ENCODE assay signal across 8 mouse cellular contexts in the genomic region with DNA sequence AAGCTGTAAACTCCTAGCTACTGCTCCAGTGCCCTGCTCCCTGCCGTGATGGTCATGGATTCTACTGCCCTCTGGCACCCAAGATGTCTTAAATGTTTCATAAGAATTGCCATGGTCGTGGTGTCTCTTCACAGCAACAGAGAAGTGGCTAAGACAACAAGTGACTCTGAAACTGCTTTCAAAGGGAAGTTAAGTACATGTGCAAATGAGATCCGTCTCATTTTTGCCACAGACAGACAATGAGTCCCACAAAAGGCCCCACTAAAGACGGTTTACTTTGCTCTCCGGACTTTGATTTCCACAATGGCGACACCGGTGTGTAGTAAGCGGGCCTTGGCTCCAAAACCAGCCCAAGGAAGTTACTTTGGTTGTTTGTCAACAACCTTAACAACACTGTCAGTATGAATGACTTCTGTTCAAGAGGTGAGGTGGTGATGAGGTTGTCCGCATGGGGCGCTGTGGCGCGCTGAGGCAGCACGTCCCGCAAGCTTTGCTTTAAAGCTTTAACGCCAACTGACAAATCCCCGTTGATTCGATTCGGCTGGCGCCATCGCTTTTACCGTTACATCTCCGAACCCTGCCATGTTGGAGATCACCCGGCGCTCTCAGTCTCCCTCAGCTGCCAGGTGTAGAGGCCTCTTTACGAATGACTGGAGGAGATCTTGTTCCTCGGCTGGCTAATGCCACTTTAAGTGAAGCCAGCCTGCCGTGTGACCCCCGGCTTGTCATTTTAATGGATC.
DNase-seq lines count a peak whose midpoint lies in the region; ATAC-seq lines count a peak whose summit lies in the region.

No protein-coding gene starts in this region.

- peak overlapping the region; percentile 68 for H3K9ac ChIP-seq in forebrain, embryonic 13.5 days
- H3K9ac ChIP-seq in liver, embryonic 15.5 days, result no peak overlapping the region
- peak overlapping the region; percentile 49 for H3K9ac ChIP-seq in neural tube, embryonic 14.5 days (replicated peaks; ENCODE audit: low read depth, low read length)

- H3K27me3 ChIP-seq in forebrain, embryonic 13.5 days, result no peaks in the 10 kb centered on the region
- peaks cover 4% of the 10 kb centered on the region; the same call in 1 of the 2 replicates for H3K27me3 ChIP-seq in liver, embryonic 15.5 days
- H3K27me3 ChIP-seq in neural tube, embryonic 14.5 days (ENCODE audit: control insufficient read depth, insufficient read depth, low read length), result no peaks in the 10 kb centered on the region

- peak overlapping the region; percentile 39 for H3K4me3 ChIP-seq in forebrain, embryonic 13.5 days
- peak overlapping the region; percentile 20; the same call in 1 of the 2 replicates for H3K4me3 ChIP-seq in liver, embryonic 15.5 days (replicated peaks)
- peak overlapping the region; percentile 35 for H3K4me3 ChIP-seq in neural tube, embryonic 14.5 days (ENCODE audit: low read depth, low read length)

- intact Hi-C loops in heart, postnatal 14 days (cut with DNase I), result no loop called here

- no peak overlapping the region for H3K27ac ChIP-seq in forebrain, embryonic 13.5 days
- no peak overlapping the region for H3K27ac ChIP-seq in liver, embryonic 15.5 days (replicated peaks)
- H3K27ac ChIP-seq in neural tube, embryonic 14.5 days (ENCODE audit: low read depth, low read length), result peak overlapping the region; percentile 56

- peak overlapping the region; percentile 67 for H3K4me2 ChIP-seq in forebrain, embryonic 13.5 days
- peak overlapping the region; percentile 55 for H3K4me2 ChIP-seq in liver, embryonic 15.5 days
- H3K4me2 ChIP-seq in neural tube, embryonic 14.5 days (ENCODE audit: low read depth, low read length), result peak overlapping the region; percentile 60

- 0 out of 2 replicates have a peak, but pooled peaks cover 4% of the 10 kb centered on the region for H3K4me1 ChIP-seq in forebrain, embryonic 13.5 days
- 0 out of 2 replicates have a peak, but pooled peaks cover 3% of the 10 kb centered on the region for H3K4me1 ChIP-seq in liver, embryonic 15.5 days (replicated peaks)
- H3K4me1 ChIP-seq in neural tube, embryonic 14.5 days (ENCODE audit: control insufficient read depth, insufficient read depth, low read length), result peaks cover 3% of the 10 kb centered on the region; the same call in 1 of the 2 replicates

- H3K9me3 ChIP-seq in forebrain, embryonic 13.5 days (replicated peaks), result no peaks in the 10 kb centered on the region
- no peaks in the 10 kb centered on the region for H3K9me3 ChIP-seq in liver, embryonic 15.5 days (replicated peaks)
- H3K9me3 ChIP-seq in neural tube, embryonic 14.5 days (ENCODE audit: control insufficient read depth, low read length), result no peaks in the 10 kb centered on the region

- no peaks in the 10 kb centered on the region for H3K36me3 ChIP-seq in forebrain, embryonic 13.5 days (ENCODE audit: poor library complexity, severe bottlenecking)
- no peaks in the 10 kb centered on the region for H3K36me3 ChIP-seq in liver, embryonic 15.5 days (replicated peaks)
- H3K36me3 ChIP-seq in neural tube, embryonic 14.5 days (ENCODE audit: control insufficient read depth, insufficient read depth, low read length), result no peaks in the 10 kb centered on the region

- DNase-seq in CD4-positive helper T cell, adult 2 months (ENCODE audit: low read depth, low spot score), result peak; percentile 51
- DNase-seq in heart, postnatal 14 days, result peak; percentile 69 to 76
- peak; percentile 86 to 88 for DNase-seq in kidney, postnatal 4 days
- peak; percentile 66 for DNase-seq in testis, postnatal 14 days (ENCODE audit: low spot score)

- WGBS in forebrain, embryonic 13.5 days, result 3% methylated on average over 28 of the region's 28 CpGs
- 4% methylated on average over 28 of the region's 28 CpGs for WGBS in liver, embryonic 15.5 days (ENCODE audit: insufficient replicate concordance)
- 3% methylated on average over 28 of the region's 28 CpGs for WGBS in neural tube, embryonic 14.5 days

- ATAC-seq in cerebellum, adult (ENCODE audit: insufficient number of reproducible peaks, low FRiP score, low TSS enrichment), result 0 out of 2 replicates have a peak, but pooled peaks have one; percentile 49
- ATAC-seq in forebrain, embryonic 13.5 days, result peak; percentile 74
- ATAC-seq in liver, embryonic 15.5 days (ENCODE audit: insufficient read depth), result no peak
- peak; percentile 80 for ATAC-seq in neural tube, embryonic 14.5 days (ENCODE audit: low read depth)
